Mouse (Mus musculus): ENCODE data around the gene Dkk3. TPM values are rescaled to one million over a fixed set of nuclear protein-coding genes. Genes with fewer than 3 reads are reported as not detected.

Dkk3 gene
- polyA plus RNA-seq, 1 experiment from 2014 or later: 38.5 TPM

GRCm38 (mm10) chr7:112085062-112085461, 73.8 kb downstream of the Dkk3 start:
- 37% methylated on average over 4 of the region's 4 CpGs for WGBS
- Histone ChIP-seq H3K9me3 (ENCODE audit: control insufficient read depth, low read length) (no peaks in the 10 kb centered on the region), H3K4me2 (ENCODE audit: low read length) (no peak overlapping the region), H3K4me3 (ENCODE audit: low read length) (no peak overlapping the region), H3K9ac (ENCODE audit: low read depth, low read length) (no peak overlapping the region), H3K36me3 (ENCODE audit: control insufficient read depth, insufficient read depth, low read length) (peaks cover 16% of the 10 kb centered on the region), H3K27ac (ENCODE audit: low read depth, low read length) (no peak overlapping the region), H3K4me1 (ENCODE audit: control insufficient read depth, insufficient read depth, low read depth, low read length) (no peaks in the 10 kb centered on the region), H3K27me3 (replicated peaks; ENCODE audit: control insufficient read depth, insufficient read depth, low read length) (no peaks in the 10 kb centered on the region)
- peak; percentile 56 for ATAC-seq

DNA sequence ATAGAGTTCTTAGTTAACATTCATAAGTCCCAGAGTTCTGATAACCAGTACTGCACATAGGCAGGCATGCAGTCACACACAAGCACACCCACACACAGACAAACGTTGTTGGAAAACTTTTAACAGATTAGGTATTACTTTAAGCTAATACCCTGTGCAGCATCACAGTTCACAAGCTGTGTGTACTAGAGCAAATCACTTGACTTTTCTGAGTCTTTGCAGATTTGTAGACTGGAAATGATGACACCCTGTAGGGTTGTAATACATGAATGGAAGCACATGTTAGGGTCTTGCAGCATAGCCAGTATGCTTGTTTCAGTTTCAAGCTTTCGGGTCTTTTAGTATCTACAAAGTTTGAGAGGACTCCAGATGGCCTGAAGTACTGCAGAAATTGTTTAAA, 74.6 kb downstream of the Dkk3 start:
- Histone ChIP-seq H3K36me3 (ENCODE audit: control insufficient read depth, insufficient read depth, low read length) (peaks cover 19% of the 10 kb centered on the region), H3K4me2 (ENCODE audit: low read length) (no peak overlapping the region), H3K4me1 (ENCODE audit: control insufficient read depth, insufficient read depth, low read depth, low read length) (no peaks in the 10 kb centered on the region), H3K27ac (ENCODE audit: low read depth, low read length) (no peak overlapping the region), H3K9ac (ENCODE audit: low read depth, low read length) (no peak overlapping the region), H3K4me3 (ENCODE audit: low read length) (no peak overlapping the region), H3K9me3 (ENCODE audit: control insufficient read depth, low read length) (no peaks in the 10 kb centered on the region), H3K27me3 (replicated peaks; ENCODE audit: control insufficient read depth, insufficient read depth, low read length) (no peaks in the 10 kb centered on the region)
- WGBS: 97% methylated on average over 2 of the region's 2 CpGs
- no peak for ATAC-seq

GRCm38 (mm10) chr7:112082636-112083035, 76.2 kb downstream of the Dkk3 start:
- Histone ChIP-seq H3K9me3 (ENCODE audit: control insufficient read depth, low read length) (no peaks in the 10 kb centered on the region), H3K4me1 (ENCODE audit: control insufficient read depth, insufficient read depth, low read depth, low read length) (no peaks in the 10 kb centered on the region), H3K36me3 (ENCODE audit: control insufficient read depth, insufficient read depth, low read length) (peaks cover 19% of the 10 kb centered on the region), H3K4me3 (ENCODE audit: low read length) (no peak overlapping the region), H3K9ac (ENCODE audit: low read depth, low read length) (no peak overlapping the region), H3K4me2 (ENCODE audit: low read length) (no peak overlapping the region), H3K27ac (ENCODE audit: low read depth, low read length) (no peak overlapping the region), H3K27me3 (replicated peaks; ENCODE audit: control insufficient read depth, insufficient read depth, low read length) (no peaks in the 10 kb centered on the region)
- 89% methylated on average over 1 of the region's 1 CpGs for WGBS
- ATAC-seq: no peak

- Histone ChIP-seq H3K4me1 (ENCODE audit: control insufficient read depth, insufficient read depth, low read depth, low read length) (no peaks in the 10 kb centered on the region), H3K36me3 (ENCODE audit: control insufficient read depth, insufficient read depth, low read length) (peaks cover 7% of the 10 kb centered on the region; the same call in 1 of the 2 replicates), H3K9me3 (ENCODE audit: control insufficient read depth, low read length) (no peaks in the 10 kb centered on the region), H3K4me2 (ENCODE audit: low read length) (no peak overlapping the region), H3K9ac (ENCODE audit: low read depth, low read length) (no peak overlapping the region), H3K27ac (ENCODE audit: low read depth, low read length) (no peak overlapping the region), H3K4me3 (ENCODE audit: low read length) (no peak overlapping the region), H3K27me3 (replicated peaks; ENCODE audit: control insufficient read depth, insufficient read depth, low read length) (no peaks in the 10 kb centered on the region)
- ATAC-seq: no peak
- WGBS: 90% methylated on average over 5 of the region's 5 CpGs
Measured at GRCm38 (mm10) chr7:112074868-112075267, 84.0 kb downstream of the Dkk3 start.

Other genes starting within 250 kb of the Dkk3 start
- gene Usp47, start 135.6 kb downstream of the Dkk3 start, polyA plus RNA-seq (2015; fragmentation: Nextera tagmentation; extraction: Ambion mirVana): 53.3 and 67.6 TPM in 2 replicates
- 6.0 and 7.2 TPM in 2 replicates for gene Mical2, start 66.8 kb upstream of the Dkk3 start, polyA plus RNA-seq (2015; fragmentation: Nextera tagmentation; extraction: Ambion mirVana)